Mouse (Mus musculus) layer of hippocampus, adult 9-10 months (tissue): Measurements from ENCODE around the gene Ddrgk1.

Experiments
- DNase-seq: peaks from one replicate; pipeline ENCODE4 v3.0.0; 2022; ENCODE audit warnings: low spot score

The Ddrgk1 gene

GRCm38 (mm10) chr2:130664102-130664701 is at the start of gene Ddrgk1:
Ddrgk1 (minus strand) TSS chr2:130664659.
- DNase-seq = peak; percentile 92

- DNase-seq = no peak
These were observed 42.6 kb upstream of the Ddrgk1 start for GRCm38 (mm10) chr2:130707057-130707456.

GRCm38 (mm10) chr2:130706602-130707001 is 42.1 kb upstream of the Ddrgk1 start:
- no peak for DNase-seq

GRCm38 (mm10) chr2:130705178-130705577 is 40.7 kb upstream of the Ddrgk1 start:
- no peak for DNase-seq

- no peak for DNase-seq
These were observed 39.9 kb upstream of the Ddrgk1 start for GRCm38 (mm10) chr2:130704040-130705001.

- DNase-seq = no peak
These were observed 33.4 kb upstream of the Ddrgk1 start for GRCm38 (mm10) chr2:130697821-130698266.

- no peak for DNase-seq
These were observed 32.8 kb upstream of the Ddrgk1 start, which contains the start of gene Slc4a11 for GRCm38 (mm10) chr2:130697153-130697810. Slc4a11 (minus strand) TSS chr2:130697519.

GRCm38 (mm10) chr2:130696700-130697152 is 32.3 kb upstream of the Ddrgk1 start:
- no peak for DNase-seq

GRCm38 (mm10) chr2:130693563-130693962 is 29.1 kb upstream of the Ddrgk1 start:
- no peak for DNase-seq

- no peak for DNase-seq
These were observed 24.6 kb upstream of the Ddrgk1 start for GRCm38 (mm10) chr2:130689011-130689410.

- DNase-seq = no peak
These were observed 21.0 kb upstream of the Ddrgk1 start for GRCm38 (mm10) chr2:130685426-130685825.

- no peak for DNase-seq
These were observed 17.1 kb upstream of the Ddrgk1 start for GRCm38 (mm10) chr2:130681531-130681930.

GRCm38 (mm10) chr2:130679899-130680298 is 15.4 kb upstream of the Ddrgk1 start:
- DNase-seq = no peak

GRCm38 (mm10) chr2:130679154-130679553 is 14.7 kb upstream of the Ddrgk1 start:
- DNase-seq = no peak

GRCm38 (mm10) chr2:130677211-130677610 is 12.8 kb upstream of the Ddrgk1 start:
- no peak for DNase-seq

GRCm38 (mm10) chr2:130667559-130667958 is 3.1 kb upstream of the Ddrgk1 start, which contains the start of gene Itpa:
Itpa (plus strand) TSS chr2:130667610.
- peak; percentile 40 for DNase-seq

- no peak for DNase-seq
These were observed 1.1 kb downstream of the Ddrgk1 start for GRCm38 (mm10) chr2:130663342-130663741.

- DNase-seq = no peak
These were observed 5.9 kb downstream of the Ddrgk1 start for GRCm38 (mm10) chr2:130658530-130658929.

- DNase-seq = peak; percentile 68
These were observed 6.9 kb downstream of the Ddrgk1 start for GRCm38 (mm10) chr2:130657541-130657940.

- no peak for DNase-seq
These were observed 7.9 kb downstream of the Ddrgk1 start for GRCm38 (mm10) chr2:130656536-130656935.

GRCm38 (mm10) chr2:130655660-130656339 is 8.7 kb downstream of the Ddrgk1 start:
- DNase-seq = no peak

- DNase-seq = no peak
These were observed 10.7 kb downstream of the Ddrgk1 start for GRCm38 (mm10) chr2:130653760-130654159.
